Mouse (Mus musculus) kidney, embryonic 15.5 days (tissue): Measurements from ENCODE around the gene Opcml. TPM values are rescaled to one million over a fixed set of nuclear protein-coding genes. Genes with fewer than 3 reads are reported as not detected.

Experiments used
- ATAC-seq: fragments of 200-750 bp; cut with Nextera tagmentation; replicated peaks from 2 replicates; pipeline ENCODE4 v1.8.0; 2017; ENCODE audit warnings: moderate TSS enrichment; ENCODE audit not compliant: low FRiP score
- H3K27ac ChIP-seq: fragments of 300-500 bp; sonication (generic); 2 replicates; pipeline ENCODE4 v1.5.1; 2015; ENCODE audit warnings: mild to moderate bottlenecking, inconsistent platforms
- H3K27me3 ChIP-seq: fragments of 300-500 bp; sonication (generic); 2 replicates; pipeline ENCODE4 v1.6.1; 2015; ENCODE audit warnings: inconsistent platforms
- H3K36me3 ChIP-seq: fragments of 300-500 bp; sonication (generic); 2 replicates; pipeline ENCODE4 v1.6.1; 2015; ENCODE audit warnings: inconsistent platforms
- H3K4me1 ChIP-seq: fragments of 300-500 bp; sonication (generic); 2 replicates; pipeline ENCODE4 v1.6.1; 2015; ENCODE audit warnings: inconsistent platforms
- H3K4me2 ChIP-seq: fragments of 300-500 bp; sonication (generic); 2 replicates; pipeline ENCODE4 v1.6.1; 2015; ENCODE audit warnings: moderate library complexity, mild to moderate bottlenecking, inconsistent platforms
- H3K4me3 ChIP-seq: fragments of 300-500 bp; sonication (generic); replicated peaks from 2 replicates; pipeline ENCODE4 v1.5.1; 2015; ENCODE audit warnings: mild to moderate bottlenecking, inconsistent platforms
- H3K9ac ChIP-seq: fragments of 300-500 bp; sonication (generic); 2 replicates; pipeline ENCODE4 v1.6.1; 2015; ENCODE audit warnings: mild to moderate bottlenecking, inconsistent platforms
- H3K9me3 ChIP-seq: fragments of 300-500 bp; sonication (generic); replicated peaks from 2 replicates; pipeline ENCODE4 v1.6.1; 2016; ENCODE audit warnings: inconsistent platforms
- WGBS: fragments of 180-500 bp; shearing (Covaris S2); methylation state at CpG from one replicate; pipeline ENCODE4 v1.1.7; 2015; ENCODE audit warnings: mixed read lengths; 5-methylcytosine and 5-hydroxymethylcytosine counted together
- polyA plus RNA-seq: library from polyadenylated mRNA; unstranded; fragments of >200 nt; fragmentation: Nextera tagmentation; extraction: Ambion mirVana; gene quantifications from 2 replicates; pipeline ENCODE4 v1.2.1, GENCODE M21; 2015

Gene Opcml
- polyA plus RNA-seq, result 1.5 and 1.8 TPM in 2 replicates

DNA sequence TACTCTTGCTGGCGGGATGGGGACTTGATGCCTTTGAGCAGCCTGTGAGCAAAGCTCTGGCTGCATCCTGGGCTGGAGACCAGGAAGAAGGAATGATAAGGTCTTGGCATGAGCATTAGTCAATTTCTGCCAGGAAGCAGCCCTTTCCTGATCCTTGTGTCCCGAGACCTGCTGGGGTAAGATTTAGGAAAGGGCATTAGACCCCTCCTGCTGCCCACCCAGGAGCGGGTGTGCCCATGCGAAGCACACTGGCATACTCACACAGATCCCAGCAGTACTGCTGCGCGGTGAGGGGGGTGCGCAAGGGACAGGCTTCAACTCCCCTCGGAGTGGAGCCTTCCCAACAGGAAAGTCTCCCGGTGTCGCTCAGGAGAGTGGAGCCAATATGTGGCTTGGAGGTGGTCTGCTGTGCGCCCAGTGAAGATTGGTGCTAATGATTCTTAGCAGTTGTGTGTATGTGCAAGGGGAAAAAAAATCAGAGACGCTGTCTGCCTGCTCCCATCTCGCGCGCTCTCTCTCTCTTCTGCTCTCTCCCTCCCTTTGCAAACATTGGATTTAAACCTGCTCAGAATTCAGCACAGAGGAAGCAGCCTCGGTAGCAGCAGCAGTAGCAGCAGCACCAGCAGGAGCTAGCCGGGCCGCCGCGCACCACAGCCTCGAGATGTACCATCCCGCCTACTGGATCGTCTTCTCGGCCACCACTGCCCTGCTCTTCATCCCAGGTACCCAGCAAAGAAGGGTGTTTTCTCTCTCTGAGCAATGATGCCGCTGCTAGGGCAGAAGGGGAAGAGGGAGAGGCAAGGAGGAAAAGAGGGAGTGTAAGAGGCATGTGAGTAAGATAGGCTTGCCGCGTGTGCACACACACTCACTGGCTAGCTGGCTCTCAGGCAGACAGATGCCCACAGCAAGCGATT lies at the start of gene Opcml:
TSS of gene Opcml (plus strand) at position 51 of the 914 bp plus-strand sequence.
- Histone ChIP-seq H3K4me2 (peak within 1 kb of the TSS; percentile 61), H3K4me1 (peaks cover 12% of the 10 kb centered on the region), H3K9ac (no peak within 1 kb of the TSS), H3K27ac (no peak within 1 kb of the TSS), H3K36me3 (no peaks in the 10 kb centered on the region), H3K9me3 (no peaks in the 10 kb centered on the region), H3K4me3 (peak within 1 kb of the TSS; percentile 37), H3K27me3 (peaks cover 48% of the 10 kb centered on the region)
- WGBS, result under 1% methylated on average over 28 of the region's 28 CpGs
- peak; percentile 52 for ATAC-seq

DNA sequence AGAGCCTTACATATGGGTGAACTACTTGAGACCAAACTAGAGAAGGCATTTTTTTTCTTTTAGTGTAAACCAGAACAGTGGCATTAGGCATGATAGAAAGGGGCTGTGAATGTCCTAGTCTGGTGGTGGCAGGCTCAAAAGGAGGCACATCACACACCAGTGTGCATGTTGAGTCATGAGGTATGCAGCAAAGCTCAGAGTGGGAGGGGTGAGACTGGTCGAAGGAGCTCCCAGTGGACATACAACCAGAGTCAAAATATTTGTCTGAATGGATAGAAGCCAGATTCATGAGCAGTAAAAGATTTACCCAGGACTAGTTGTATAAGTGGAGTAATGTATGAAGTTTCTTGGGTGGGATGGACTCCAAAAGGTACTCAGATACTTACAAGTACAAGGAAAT lies 31.9 kb upstream of the Opcml start:
- H3K36me3 ChIP-seq, result no peaks in the 10 kb centered on the region
- H3K4me1 ChIP-seq, result no peaks in the 10 kb centered on the region
- H3K27ac ChIP-seq, result no peak overlapping the region
- H3K27me3 ChIP-seq, result no peaks in the 10 kb centered on the region
- no peak overlapping the region for H3K9ac ChIP-seq
- H3K9me3 ChIP-seq, result no peaks in the 10 kb centered on the region
- ATAC-seq, result no peak
- H3K4me2 ChIP-seq, result no peak overlapping the region
- no peak overlapping the region for H3K4me3 ChIP-seq
- WGBS, result 80% methylated on average over 1 of the region's 1 CpGs

DNA sequence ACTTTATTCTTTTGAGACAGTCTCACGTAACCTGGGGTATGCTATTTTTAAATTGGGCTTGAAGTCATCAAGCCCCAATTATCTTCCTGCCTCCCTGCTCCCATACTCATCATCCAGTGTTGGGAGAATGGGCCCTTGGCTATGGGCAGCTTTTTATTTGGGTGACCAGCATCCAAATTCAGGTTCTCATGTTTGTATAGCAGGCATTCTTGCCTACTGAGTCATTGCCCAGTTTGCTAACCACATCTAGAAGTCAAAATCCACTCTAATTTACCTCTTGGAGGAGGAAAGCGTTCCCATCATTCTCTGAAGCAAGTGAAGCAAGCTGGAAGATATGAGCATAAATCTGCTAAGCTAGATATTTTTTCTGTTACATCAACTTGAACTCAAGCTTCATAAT lies 29.4 kb upstream of the Opcml start:
- H3K36me3 ChIP-seq, result no peaks in the 10 kb centered on the region

DNA sequence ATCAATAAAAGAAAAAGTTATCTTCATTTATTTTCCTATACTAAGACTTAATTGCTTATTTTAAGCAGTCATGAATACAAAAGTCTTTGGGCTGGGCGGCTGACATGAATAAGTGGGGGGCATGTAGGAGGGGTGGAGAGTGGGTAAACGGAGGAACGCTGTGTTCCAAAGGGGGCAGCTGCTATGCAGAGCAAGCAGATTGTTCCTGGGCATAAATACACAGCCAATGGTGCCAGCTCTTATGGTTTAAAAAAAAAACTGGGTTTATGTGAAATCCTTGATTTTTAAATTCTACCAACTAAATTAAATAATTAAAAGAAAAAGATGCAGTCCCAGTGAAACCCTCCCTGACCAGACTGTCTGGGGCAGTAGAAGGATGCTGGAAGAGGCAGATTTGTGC lies 24.1 kb upstream of the Opcml start:
- Histone ChIP-seq H3K9ac (no peak overlapping the region), H3K9me3 (no peaks in the 10 kb centered on the region), H3K27ac (no peak overlapping the region), H3K27me3 (no peaks in the 10 kb centered on the region), H3K4me3 (no peak overlapping the region), H3K4me1 (no peaks in the 10 kb centered on the region), H3K36me3 (no peaks in the 10 kb centered on the region), H3K4me2 (no peak overlapping the region)
- 83% methylated on average over 3 of the region's 3 CpGs for WGBS
- no peak for ATAC-seq

More for the DNA sequence above, 29.4 kb upstream of the Opcml start:
- Histone ChIP-seq H3K4me2 (no peak overlapping the region), H3K27me3 (no peaks in the 10 kb centered on the region), H3K9ac (no peak overlapping the region), H3K4me3 (no peak overlapping the region), H3K9me3 (no peaks in the 10 kb centered on the region), H3K4me1 (no peaks in the 10 kb centered on the region), H3K27ac (no peak overlapping the region)
- WGBS, result 94% methylated on average over 2 of the region's 2 CpGs
- ATAC-seq, result no peak

DNA sequence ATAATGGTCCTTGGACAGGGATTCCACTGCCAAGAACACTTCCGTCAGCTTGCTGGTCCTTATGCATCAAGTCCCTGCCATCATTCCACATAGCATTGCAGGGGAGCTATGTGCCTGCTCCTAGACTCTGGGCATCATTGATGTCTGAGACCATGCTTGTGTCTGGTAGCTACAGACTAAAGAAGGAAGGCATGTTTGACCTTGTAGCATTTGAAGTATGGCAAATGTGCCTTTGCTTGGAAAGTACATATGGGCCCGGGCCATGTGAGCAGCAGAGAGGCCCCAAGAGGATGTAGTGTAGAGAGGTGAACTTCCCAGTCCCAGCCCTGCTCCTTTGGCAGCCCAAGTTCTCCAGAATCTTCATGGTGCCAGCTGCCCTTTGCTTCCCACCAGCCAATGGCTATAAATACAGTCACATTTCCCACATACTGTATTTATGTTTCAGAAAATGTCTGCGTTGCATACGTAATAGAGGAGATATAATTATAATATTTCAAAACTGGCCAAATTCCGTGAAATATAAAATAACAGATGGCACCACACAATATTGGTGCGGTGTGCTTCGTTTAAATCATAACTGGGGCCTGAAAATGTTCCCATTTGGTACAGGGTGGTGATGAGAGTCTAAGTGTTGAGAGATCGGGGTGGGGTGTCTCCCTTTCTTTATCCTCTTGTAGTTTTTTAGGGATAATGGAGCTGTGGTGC lies 23.2 kb upstream of the Opcml start:
- Histone ChIP-seq H3K9ac (no peak overlapping the region), H3K4me3 (no peak overlapping the region), H3K4me1 (no peaks in the 10 kb centered on the region), H3K27me3 (no peaks in the 10 kb centered on the region), H3K9me3 (no peaks in the 10 kb centered on the region), H3K27ac (no peak overlapping the region), H3K4me2 (no peak overlapping the region), H3K36me3 (no peaks in the 10 kb centered on the region)
- ATAC-seq, result no peak
- 86% methylated on average over 8 of the region's 8 CpGs for whole genome bisulfite sequencing

DNA sequence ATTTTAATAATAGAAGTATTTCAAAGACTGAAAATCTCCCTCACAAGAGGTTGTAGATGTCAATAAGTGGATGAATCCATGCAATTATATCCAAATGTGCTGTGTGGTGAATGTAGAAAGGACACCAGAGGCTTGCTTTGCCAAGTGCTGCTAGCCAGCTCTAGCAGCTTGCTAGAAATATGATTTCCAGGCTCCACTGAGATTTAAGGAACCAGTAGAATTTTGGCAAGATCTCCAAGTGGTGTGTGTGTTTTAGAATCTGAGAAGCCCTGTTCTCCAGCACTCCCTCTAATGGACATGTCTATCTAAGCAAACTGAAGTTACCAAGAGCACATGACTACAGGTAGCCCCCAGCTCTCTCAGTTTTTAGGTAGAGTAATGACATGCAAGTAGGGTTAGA lies 21.8 kb upstream of the Opcml start:
- H3K27ac ChIP-seq, result no peak overlapping the region
- no peak overlapping the region for H3K4me2 ChIP-seq
- H3K27me3 ChIP-seq, result no peaks in the 10 kb centered on the region
- no peaks in the 10 kb centered on the region for H3K4me1 ChIP-seq
- no peak for ATAC-seq
- H3K9ac ChIP-seq, result no peak overlapping the region
- no peaks in the 10 kb centered on the region for H3K9me3 ChIP-seq
- no peaks in the 10 kb centered on the region for H3K36me3 ChIP-seq
- no peak overlapping the region for H3K4me3 ChIP-seq

DNA sequence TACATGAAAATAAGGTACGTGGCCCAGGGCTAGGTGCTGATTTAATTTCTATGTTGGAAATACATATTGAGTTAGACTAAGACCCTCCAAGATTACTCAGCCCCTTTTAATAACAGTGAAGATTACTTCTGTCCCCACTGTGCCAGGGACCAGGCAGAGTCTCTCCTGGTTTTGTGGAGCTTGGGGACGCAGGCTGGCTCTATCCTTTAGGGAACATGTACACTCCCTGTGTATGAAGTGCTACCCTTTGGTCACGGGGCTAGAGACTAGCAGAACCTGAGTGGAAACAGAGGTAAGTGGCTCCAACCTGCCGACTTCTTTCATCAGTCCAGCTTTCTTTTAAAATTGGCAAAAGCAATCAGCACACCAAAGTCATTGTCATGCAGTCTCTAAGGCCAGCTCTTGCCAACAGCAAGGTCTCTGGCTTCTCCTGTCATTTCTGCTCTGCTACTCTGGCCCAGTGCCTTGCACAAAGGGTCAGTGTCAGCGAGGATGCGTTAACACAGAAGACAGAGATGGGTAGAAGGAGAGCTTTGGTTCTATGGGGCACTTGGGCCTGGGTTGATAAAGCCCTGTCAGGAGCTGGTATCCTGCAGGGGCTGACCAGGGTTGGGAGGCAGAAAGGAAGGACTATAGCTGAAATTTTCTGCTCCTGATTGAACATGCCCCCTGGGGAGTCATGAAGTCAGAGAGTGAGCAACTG lies 9.1 kb upstream of the Opcml start:
- WGBS, result 78% methylated on average over 6 of the region's 6 CpGs
- Histone ChIP-seq H3K4me2 (no peak overlapping the region), H3K4me3 (no peak overlapping the region), H3K9ac (no peak overlapping the region), H3K27me3 (no peaks in the 10 kb centered on the region), H3K27ac (no peak overlapping the region), H3K9me3 (no peaks in the 10 kb centered on the region), H3K4me1 (0 out of 2 replicates have a peak, but pooled peaks cover 3% of the 10 kb centered on the region), H3K36me3 (no peaks in the 10 kb centered on the region)
- ATAC-seq, result no peak

DNA sequence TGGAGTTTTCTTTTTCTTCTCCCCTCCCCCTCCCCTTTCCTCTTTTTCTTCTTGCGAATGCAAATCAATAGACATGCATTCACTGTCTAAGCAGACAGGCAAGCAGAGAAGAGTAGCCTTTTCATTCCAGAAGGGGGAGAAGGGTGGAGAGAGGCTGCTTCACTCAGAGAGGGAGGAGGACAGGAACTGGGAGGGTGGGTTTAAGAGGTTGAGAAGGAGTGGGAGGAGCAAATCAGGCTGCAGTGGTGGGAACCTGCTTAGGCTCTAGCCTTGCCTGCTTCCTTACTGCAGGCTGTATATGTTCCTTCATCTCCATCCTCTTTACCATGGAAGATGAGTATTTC lies 8.6 kb upstream of the Opcml start:
- H3K4me3 ChIP-seq, result no peak overlapping the region
- 0 out of 2 replicates have a peak, but pooled peaks have one; percentile 54 for ATAC-seq
- H3K4me2 ChIP-seq, result no peak overlapping the region
- no peaks in the 10 kb centered on the region for H3K36me3 ChIP-seq
- H3K9ac ChIP-seq, result no peak overlapping the region
- 0 out of 2 replicates have a peak, but pooled peaks cover 3% of the 10 kb centered on the region for H3K4me1 ChIP-seq
- no peaks in the 10 kb centered on the region for H3K9me3 ChIP-seq
- no peak overlapping the region for H3K27ac ChIP-seq
- 25% methylated on average over 1 of the region's 1 CpGs for WGBS
- no peaks in the 10 kb centered on the region for H3K27me3 ChIP-seq

DNA sequence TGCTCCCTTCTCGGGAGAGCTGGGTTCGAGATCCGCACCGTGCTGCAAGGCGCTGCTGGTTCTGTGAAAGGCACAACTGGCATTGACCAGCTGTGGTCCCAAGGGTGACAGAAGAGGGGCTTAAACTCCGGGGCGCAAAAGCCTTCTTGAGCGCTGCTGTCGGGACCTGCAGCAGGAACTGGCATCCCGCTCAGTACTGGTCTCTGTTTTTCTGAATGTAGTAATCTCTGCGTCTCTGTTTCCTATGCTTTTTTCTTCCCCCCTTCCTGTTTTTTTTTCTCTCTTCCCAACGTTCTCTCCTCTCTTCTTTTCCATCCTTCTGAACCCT lies 1.0 kb downstream of the Opcml start:
- Histone ChIP-seq H3K4me1 (peaks cover 12% of the 10 kb centered on the region), H3K4me2 (peak overlapping the region; percentile 61), H3K36me3 (no peaks in the 10 kb centered on the region), H3K27ac (no peak overlapping the region), H3K9me3 (no peaks in the 10 kb centered on the region), H3K4me3 (peak overlapping the region; percentile 37), H3K27me3 (peaks cover 48% of the 10 kb centered on the region), H3K9ac (no peak overlapping the region)
- ATAC-seq, result no peak
- 5% methylated on average over 12 of the region's 12 CpGs for WGBS

DNA sequence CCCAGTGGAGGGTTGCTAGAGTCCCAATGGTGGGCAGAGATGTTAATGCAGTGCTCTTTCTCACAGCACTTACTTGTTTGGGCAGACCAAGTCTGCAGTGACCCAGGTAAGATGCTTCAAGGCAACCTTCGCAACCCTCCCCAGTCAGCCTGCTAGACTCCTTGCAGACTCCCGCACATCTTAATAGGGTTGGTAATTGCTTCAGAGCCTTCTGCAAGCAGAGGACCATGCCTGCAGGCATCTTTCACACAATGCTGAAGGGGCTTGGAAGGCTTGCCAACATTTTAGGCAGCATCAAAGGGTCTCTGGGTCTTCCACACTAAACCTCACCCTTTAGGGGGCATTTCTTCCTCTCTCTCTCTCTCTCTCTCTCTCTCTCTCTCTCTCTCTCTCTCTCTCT lies 1.7 kb downstream of the Opcml start:
- Histone ChIP-seq H3K4me2 (no peak overlapping the region), H3K36me3 (no peaks in the 10 kb centered on the region), H3K9me3 (no peaks in the 10 kb centered on the region), H3K9ac (no peak overlapping the region), H3K4me1 (peaks cover 12% of the 10 kb centered on the region), H3K4me3 (no peak overlapping the region), H3K27ac (no peak overlapping the region), H3K27me3 (peaks cover 48% of the 10 kb centered on the region)
- no peak for ATAC-seq
- 15% methylated on average over 2 of the region's 2 CpGs for WGBS

DNA sequence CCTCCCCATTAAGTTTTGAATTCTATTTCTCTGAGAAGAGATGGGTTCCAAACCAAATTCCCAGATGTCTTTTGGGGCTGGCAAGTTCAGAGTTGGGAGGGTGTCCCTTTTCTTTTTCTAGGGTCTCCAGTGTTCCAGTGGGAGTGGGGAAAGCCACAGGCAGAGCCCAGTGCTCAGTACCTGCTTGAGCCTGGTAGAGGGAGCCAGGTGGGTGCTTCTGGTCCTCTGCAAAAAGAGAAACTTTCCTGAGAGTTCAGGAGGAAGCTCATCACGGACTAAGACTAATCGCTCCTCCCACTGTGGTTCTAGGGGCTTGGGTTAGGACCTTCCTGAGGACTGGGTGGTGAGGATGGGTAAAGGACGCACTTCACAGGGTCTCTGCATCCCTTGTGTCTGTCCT lies 2.4 kb downstream of the Opcml start:
- Histone ChIP-seq H3K9me3 (no peaks in the 10 kb centered on the region), H3K27ac (no peak overlapping the region), H3K36me3 (no peaks in the 10 kb centered on the region), H3K4me3 (no peak overlapping the region), H3K9ac (no peak overlapping the region), H3K4me1 (peaks cover 12% of the 10 kb centered on the region), H3K27me3 (peaks cover 48% of the 10 kb centered on the region), H3K4me2 (no peak overlapping the region)
- no peak for ATAC-seq
- WGBS, result 69% methylated on average over 3 of the region's 3 CpGs

DNA sequence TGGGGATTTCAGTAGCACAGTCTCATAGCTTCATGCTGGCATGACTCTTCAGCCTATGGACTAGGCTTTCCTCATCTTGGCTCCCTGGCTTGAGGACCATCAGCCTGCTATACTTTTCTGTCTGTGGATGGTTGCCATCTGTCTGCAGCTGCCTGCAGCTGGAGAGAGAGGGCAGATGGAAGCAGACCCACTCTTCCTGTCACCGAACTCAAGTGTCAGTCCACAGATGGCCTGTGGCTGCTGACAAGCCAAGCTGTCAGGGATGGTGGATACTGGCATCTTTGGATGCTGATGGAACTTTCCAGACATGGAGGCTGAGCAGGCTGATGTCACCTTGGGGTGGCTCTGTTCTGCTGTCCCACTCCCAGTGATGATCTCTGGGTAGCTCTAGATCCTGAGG lies 6.0 kb downstream of the Opcml start:
- no peak overlapping the region for H3K9ac ChIP-seq
- no peaks in the 10 kb centered on the region for H3K36me3 ChIP-seq
- no peaks in the 10 kb centered on the region for H3K9me3 ChIP-seq
- no peak overlapping the region for H3K4me3 ChIP-seq
- H3K27ac ChIP-seq, result no peak overlapping the region
- H3K27me3 ChIP-seq, result peaks cover 27% of the 10 kb centered on the region
- 84% methylated on average over 1 of the region's 1 CpGs for WGBS
- ATAC-seq, result no peak
- peaks cover 2% of the 10 kb centered on the region for H3K4me1 ChIP-seq
- no peak overlapping the region for H3K4me2 ChIP-seq
